Mouse (Mus musculus): Measurements from ENCODE around the gene Gm49394. TPM values are rescaled to one million over a fixed set of nuclear protein-coding genes. Genes with fewer than 3 reads are reported as not detected.

The Gm49394 gene
- polyA plus RNA-seq, 1 experiment = not detected

DNA sequence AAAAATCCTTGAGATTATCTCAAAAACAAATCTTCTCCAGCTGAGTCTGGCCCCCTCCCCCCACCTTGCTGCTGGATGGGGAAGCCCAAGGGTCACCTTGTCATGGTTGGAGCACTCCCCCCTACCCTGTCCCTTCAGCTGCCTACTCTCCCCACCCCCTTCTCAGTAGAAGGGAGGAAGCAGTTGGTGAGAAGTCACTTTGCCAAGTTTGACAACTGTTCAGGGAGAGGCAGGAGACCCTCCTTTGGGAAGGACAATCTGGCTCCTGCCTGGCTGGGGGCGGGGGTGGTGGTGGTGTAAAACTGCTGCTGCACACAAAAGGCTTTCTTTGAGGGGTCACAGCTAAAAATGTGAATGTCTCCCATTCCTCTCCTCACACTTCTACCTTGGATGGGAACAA is 1.4 kb downstream of the Gm49394 start:
- Histone ChIP-seq H3K4me1 (ENCODE audit: control insufficient read depth, insufficient read depth, low read length) (no peaks in the 10 kb centered on the region), H3K4me3 (replicated peaks; ENCODE audit: extremely low read depth, low read depth, low read length) (no peak overlapping the region)
- DNase-seq = no peak
- no peak for TF ChIP-seq CTCF (IDR thresholded peaks at IDR 0.05; ENCODE audit: insufficient read depth, low read length)
- no peak for TF ChIP-seq POLR2A (IDR thresholded peaks at IDR 0.05; ENCODE audit: borderline replicate concordance, extremely low read depth, low read depth, low read length)
- WGBS = 100% methylated on average over 1 of the region's 1 CpGs

GRCm38 (mm10) chr7:142667521-142667920 is 2.2 kb downstream of the Gm49394 start:
- TF ChIP-seq CTCF (IDR thresholded peaks at IDR 0.05; ENCODE audit: insufficient read depth, low read length) (no peak), POLR2A (IDR thresholded peaks at IDR 0.05; ENCODE audit: borderline replicate concordance, extremely low read depth, low read depth, low read length) (no peak)
- Histone ChIP-seq H3K4me3 (replicated peaks; ENCODE audit: extremely low read depth, low read depth, low read length) (no peak overlapping the region), H3K4me1 (ENCODE audit: control insufficient read depth, insufficient read depth, low read length) (no peaks in the 10 kb centered on the region)
- 96% methylated on average over 18 of the region's 18 CpGs for WGBS
- DNase-seq = no peak

GRCm38 (mm10) chr7:142666659-142667058 is 3.1 kb downstream of the Gm49394 start, which contains the start of gene Igf2:
TSS of gene Igf2 (minus strand) at chr7:142666816.
- Histone ChIP-seq H3K4me3 (replicated peaks; ENCODE audit: extremely low read depth, low read depth, low read length) (no peak within 1 kb of the TSS), H3K4me1 (ENCODE audit: control insufficient read depth, insufficient read depth, low read length) (no peaks in the 10 kb centered on the region)
- DNase-seq = no peak
- 47% methylated on average over 2 of the region's 2 CpGs for WGBS
- TF ChIP-seq CTCF (IDR thresholded peaks at IDR 0.05; ENCODE audit: insufficient read depth, low read length) = no peak
- no peak for TF ChIP-seq POLR2A (IDR thresholded peaks at IDR 0.05; ENCODE audit: borderline replicate concordance, extremely low read depth, low read depth, low read length)

DNA sequence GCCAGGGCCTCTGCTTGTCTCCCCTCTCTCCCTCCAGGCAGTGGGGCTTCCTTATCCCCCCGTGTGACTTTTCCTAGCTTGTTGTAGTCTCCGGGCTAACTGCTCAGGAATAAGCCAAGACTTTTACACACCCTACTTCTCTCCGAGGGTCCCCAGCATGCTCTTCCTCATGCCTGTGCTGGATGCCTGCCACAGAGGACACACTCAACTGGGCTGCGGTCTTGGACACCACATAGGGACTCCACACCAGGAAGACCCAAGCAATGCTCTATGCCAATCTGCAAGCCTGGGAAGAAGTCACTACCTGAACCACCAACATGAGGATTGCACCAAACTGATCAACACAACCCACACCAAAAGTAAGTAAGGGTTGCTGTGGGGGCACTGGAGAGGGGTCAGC is 3.6 kb downstream of the Gm49394 start:
- WGBS = 92% methylated on average over 4 of the region's 4 CpGs
- TF ChIP-seq CTCF (IDR thresholded peaks at IDR 0.05; ENCODE audit: insufficient read depth, low read length) = no peak
- TF ChIP-seq POLR2A (IDR thresholded peaks at IDR 0.05; ENCODE audit: borderline replicate concordance, extremely low read depth, low read depth, low read length) = no peak
- Histone ChIP-seq H3K4me1 (ENCODE audit: control insufficient read depth, insufficient read depth, low read length) (no peaks in the 10 kb centered on the region), H3K4me3 (replicated peaks; ENCODE audit: extremely low read depth, low read depth, low read length) (no peak overlapping the region)
- no peak for DNase-seq

GRCm38 (mm10) chr7:142665364-142665763 is 4.4 kb downstream of the Gm49394 start:
- H3K4me1 ChIP-seq (ENCODE audit: control insufficient read depth, insufficient read depth, low read length) = no peaks in the 10 kb centered on the region
- no peak for DNase-seq
- 74% methylated on average over 5 of the region's 5 CpGs for WGBS
- TF ChIP-seq CTCF (IDR thresholded peaks at IDR 0.05; ENCODE audit: insufficient read depth, low read length) (no peak), POLR2A (IDR thresholded peaks at IDR 0.05; ENCODE audit: borderline replicate concordance, extremely low read depth, low read depth, low read length) (no peak)
- H3K4me3 ChIP-seq (replicated peaks; ENCODE audit: extremely low read depth, low read depth, low read length) = no peak overlapping the region

DNA sequence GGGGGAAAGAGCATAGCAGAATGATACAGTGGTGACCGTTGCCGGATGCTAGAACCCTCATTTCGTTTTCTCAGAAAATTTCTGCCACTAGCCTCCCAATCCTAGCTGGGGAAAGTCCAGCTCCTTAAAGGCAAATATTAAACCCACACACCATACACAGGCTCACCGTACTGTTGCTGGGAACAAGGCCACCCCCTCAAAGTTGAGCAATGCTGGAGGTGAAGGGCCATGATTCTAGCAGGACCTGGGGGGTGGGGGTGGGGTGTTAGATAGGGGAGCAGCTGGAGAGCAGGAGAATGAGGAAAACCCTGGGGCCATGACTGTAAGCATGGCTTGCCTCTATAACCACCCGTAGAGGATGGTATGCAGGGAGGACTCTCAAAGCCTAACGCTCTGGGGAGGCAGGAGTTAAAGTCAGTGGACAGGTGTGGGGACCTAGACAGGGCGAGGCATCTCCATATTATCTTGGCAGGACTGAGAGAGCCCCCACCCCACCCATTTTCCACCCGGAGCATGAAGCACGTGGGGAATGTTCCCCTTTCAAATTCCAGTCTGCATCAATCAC is 5.2 kb downstream of the Gm49394 start:
- TF ChIP-seq POLR2A (IDR thresholded peaks at IDR 0.05; ENCODE audit: borderline replicate concordance, extremely low read depth, low read depth, low read length) = no peak
- DNase-seq = no peak
- Histone ChIP-seq H3K4me3 (replicated peaks; ENCODE audit: extremely low read depth, low read depth, low read length) (no peak overlapping the region), H3K4me1 (ENCODE audit: control insufficient read depth, insufficient read depth, low read length) (no peaks in the 10 kb centered on the region; the same call in 1 of the 2 replicates)
- 19% methylated on average over 9 of the region's 9 CpGs for WGBS

- DNase-seq = no peak
- no peak overlapping the region for H3K4me3 ChIP-seq (replicated peaks; ENCODE audit: extremely low read depth, low read depth, low read length)
- no peak for TF ChIP-seq POLR2A (IDR thresholded peaks at IDR 0.05; ENCODE audit: borderline replicate concordance, extremely low read depth, low read depth, low read length)
- no peak for TF ChIP-seq CTCF (IDR thresholded peaks at IDR 0.05; ENCODE audit: insufficient read depth, low read length)
- WGBS = 2% methylated on average over 53 of the region's 53 CpGs
- H3K4me1 ChIP-seq (ENCODE audit: control insufficient read depth, insufficient read depth, low read length) = no peaks in the 10 kb centered on the region; the same call in 1 of the 2 replicates
Observed at GRCm38 (mm10) chr7:142663931-142664421, 5.8 kb downstream of the Gm49394 start.

DNA sequence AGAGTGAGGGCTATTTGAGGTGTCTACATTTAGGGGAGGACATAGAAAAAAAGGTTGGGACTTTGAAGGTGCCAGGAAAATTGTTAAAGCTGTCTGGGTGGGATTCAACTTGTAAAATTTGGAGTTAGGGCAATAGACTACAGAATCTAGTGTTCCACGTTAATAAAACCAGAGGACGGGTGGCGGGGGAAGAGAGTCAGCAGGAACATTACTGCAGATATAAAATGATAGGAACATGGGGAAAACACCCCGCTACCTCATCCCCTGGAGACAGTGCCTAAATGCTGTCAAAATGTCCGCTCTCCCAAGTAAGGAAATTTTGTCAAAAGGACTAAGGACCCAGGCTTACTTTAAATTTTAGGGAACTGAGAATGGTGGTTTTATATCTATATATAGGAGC is 6.6 kb downstream of the Gm49394 start:
- Histone ChIP-seq H3K4me3 (replicated peaks; ENCODE audit: extremely low read depth, low read depth, low read length) (no peak overlapping the region), H3K4me1 (ENCODE audit: control insufficient read depth, insufficient read depth, low read length) (no peaks in the 10 kb centered on the region; the same call in none of the 2 replicates)
- no peak for DNase-seq
- 47% methylated on average over 5 of the region's 5 CpGs for WGBS
- TF ChIP-seq CTCF (IDR thresholded peaks at IDR 0.05; ENCODE audit: insufficient read depth, low read length) (no peak), POLR2A (IDR thresholded peaks at IDR 0.05; ENCODE audit: borderline replicate concordance, extremely low read depth, low read depth, low read length) (no peak)

- TF ChIP-seq CTCF (IDR thresholded peaks at IDR 0.05; ENCODE audit: insufficient read depth, low read length) = no peak
- TF ChIP-seq POLR2A (IDR thresholded peaks at IDR 0.05; ENCODE audit: borderline replicate concordance, extremely low read depth, low read depth, low read length) = no peak
- no peaks in the 10 kb centered on the region; the same call in none of the 2 replicates for H3K4me1 ChIP-seq (ENCODE audit: control insufficient read depth, insufficient read depth, low read length)
- DNase-seq = no peak
- no peak overlapping the region for H3K4me3 ChIP-seq (replicated peaks; ENCODE audit: extremely low read depth, low read depth, low read length)
Observed at GRCm38 (mm10) chr7:142661811-142662210, 7.9 kb downstream of the Gm49394 start.

- Histone ChIP-seq H3K4me1 (ENCODE audit: control insufficient read depth, insufficient read depth, low read length) (no peaks in the 10 kb centered on the region; the same call in none of the 2 replicates), H3K4me3 (replicated peaks; ENCODE audit: extremely low read depth, low read depth, low read length) (no peak overlapping the region)
- TF ChIP-seq CTCF (IDR thresholded peaks at IDR 0.05; ENCODE audit: insufficient read depth, low read length) (no peak), POLR2A (IDR thresholded peaks at IDR 0.05; ENCODE audit: borderline replicate concordance, extremely low read depth, low read depth, low read length) (no peak)
- no peak for DNase-seq
- WGBS = 12% methylated on average over 25 of the region's 25 CpGs
Observed at GRCm38 (mm10) chr7:142661046-142661445, 8.7 kb downstream of the Gm49394 start.

Data from lung, adult 2 months (tissue).